Mouse (Mus musculus): Measurements from ENCODE around the gene Cdc42ep2.

GRCm38 (mm10) chr19:5935691-5936090, 11.1 kb upstream of the Cdc42ep2 start:
- TF ChIP-seq HCFC1 (IDR thresholded peaks at IDR 0.05; ENCODE audit: borderline replicate concordance, insufficient read depth, low read length) (no peak), CHD2 (IDR thresholded peaks at IDR 0.05; ENCODE audit: low read depth, low read length) (no peak)
